Mouse (Mus musculus): ENCODE results near the gene Ndufaf3. TPM values are rescaled to one million over a fixed set of nuclear protein-coding genes. Genes with fewer than 3 reads are reported as not detected.

Gene Ndufaf3
- polyA plus RNA-seq, 1 experiment from 2014 or later = 76.7 TPM

- Histone ChIP-seq H3K9ac (replicated peaks; ENCODE audit: low read length) (no peak overlapping the region), H3K4me2 (ENCODE audit: low read length) (peak overlapping the region; percentile 100), H3K27ac (replicated peaks; ENCODE audit: low read depth, low read length) (no peak overlapping the region), H3K4me3 (replicated peaks; ENCODE audit: low read depth, low read length) (peak overlapping the region; percentile 73), H3K4me1 (ENCODE audit: control insufficient read depth, insufficient read depth, low read length) (peaks cover 30% of the 10 kb centered on the region), H3K36me3 (ENCODE audit: control insufficient read depth, insufficient read depth, low read length) (peaks cover 54% of the 10 kb centered on the region), H3K27me3 (ENCODE audit: control insufficient read depth, insufficient read depth, low read length) (no peaks in the 10 kb centered on the region), H3K9me3 (ENCODE audit: control insufficient read depth, low read length) (no peaks in the 10 kb centered on the region)
- 79% methylated on average over 17 of the region's 17 CpGs for WGBS
- DNase-seq (no peak), ATAC-seq (ENCODE audit: low FRiP score, low TSS enrichment) (no peak)
These were observed 1.3 kb upstream of the Ndufaf3 start for GRCm38 (mm10) chr9:108568511-108568921.

- H3K9me3 ChIP-seq (ENCODE audit: control insufficient read depth, low read length) = no peaks in the 10 kb centered on the region
- peak overlapping the region; percentile 84 for H3K9ac ChIP-seq (replicated peaks; ENCODE audit: low read length)
- ATAC-seq (ENCODE audit: low FRiP score, low TSS enrichment) = no peak
- peak overlapping the region; percentile 100 for H3K4me2 ChIP-seq (ENCODE audit: low read length)
- peak overlapping the region; percentile 73 for H3K4me3 ChIP-seq (replicated peaks; ENCODE audit: low read depth, low read length)
- DNase-seq = no peak
- peak overlapping the region; percentile 96 for H3K27ac ChIP-seq (replicated peaks; ENCODE audit: low read depth, low read length)
- peaks cover 30% of the 10 kb centered on the region for H3K4me1 ChIP-seq (ENCODE audit: control insufficient read depth, insufficient read depth, low read length)
- H3K36me3 ChIP-seq (ENCODE audit: control insufficient read depth, insufficient read depth, low read length) = peaks cover 54% of the 10 kb centered on the region
- 10% methylated on average over 18 of the region's 18 CpGs for WGBS
- H3K27me3 ChIP-seq (ENCODE audit: control insufficient read depth, insufficient read depth, low read length) = no peaks in the 10 kb centered on the region
These were observed 741 bp upstream of the Ndufaf3 start for GRCm38 (mm10) chr9:108567931-108568419.

GRCm38 (mm10) chr9:108565881-108566814, 1.1 kb downstream of the Ndufaf3 start:
- no peak for DNase-seq
- H3K4me1 ChIP-seq (ENCODE audit: control insufficient read depth, insufficient read depth, low read length) = peaks cover 34% of the 10 kb centered on the region
- ATAC-seq (ENCODE audit: low FRiP score, low TSS enrichment) = no peak
- H3K9ac ChIP-seq (replicated peaks; ENCODE audit: low read length) = peak overlapping the region; percentile 84
- peak overlapping the region; percentile 100 for H3K4me2 ChIP-seq (ENCODE audit: low read length)
- H3K27me3 ChIP-seq (ENCODE audit: control insufficient read depth, insufficient read depth, low read length) = no peaks in the 10 kb centered on the region
- H3K9me3 ChIP-seq (ENCODE audit: control insufficient read depth, low read length) = no peaks in the 10 kb centered on the region
- WGBS = 12% methylated on average over 35 of the region's 35 CpGs
- H3K27ac ChIP-seq (replicated peaks; ENCODE audit: low read depth, low read length) = peak overlapping the region; percentile 96
- peak overlapping the region; percentile 73 for H3K4me3 ChIP-seq (replicated peaks; ENCODE audit: low read depth, low read length)
- H3K36me3 ChIP-seq (ENCODE audit: control insufficient read depth, insufficient read depth, low read length) = peaks cover 44% of the 10 kb centered on the region

- Histone ChIP-seq H3K27ac (replicated peaks; ENCODE audit: low read depth, low read length) (no peak overlapping the region), H3K9ac (replicated peaks; ENCODE audit: low read length) (no peak overlapping the region), H3K36me3 (ENCODE audit: control insufficient read depth, insufficient read depth, low read length) (peaks cover 43% of the 10 kb centered on the region), H3K27me3 (ENCODE audit: control insufficient read depth, insufficient read depth, low read length) (no peaks in the 10 kb centered on the region), H3K4me1 (ENCODE audit: control insufficient read depth, insufficient read depth, low read length) (peaks cover 26% of the 10 kb centered on the region), H3K4me3 (replicated peaks; ENCODE audit: low read depth, low read length) (no peak overlapping the region), H3K9me3 (ENCODE audit: control insufficient read depth, low read length) (no peaks in the 10 kb centered on the region), H3K4me2 (ENCODE audit: low read length) (no peak overlapping the region)
- DNase-seq = no peak
- WGBS = 89% methylated on average over 7 of the region's 7 CpGs
- no peak for ATAC-seq (ENCODE audit: low FRiP score, low TSS enrichment)
These were observed 3.1 kb downstream of the Ndufaf3 start for GRCm38 (mm10) chr9:108564131-108564530.

GRCm38 (mm10) chr9:108563671-108564070, 3.6 kb downstream of the Ndufaf3 start:
- H3K4me3 ChIP-seq (replicated peaks; ENCODE audit: low read depth, low read length) = no peak overlapping the region
- DNase-seq = no peak
- peaks cover 25% of the 10 kb centered on the region for H3K4me1 ChIP-seq (ENCODE audit: control insufficient read depth, insufficient read depth, low read length)
- peaks cover 48% of the 10 kb centered on the region for H3K36me3 ChIP-seq (ENCODE audit: control insufficient read depth, insufficient read depth, low read length)
- WGBS = 96% methylated on average over 8 of the region's 8 CpGs
- no peaks in the 10 kb centered on the region for H3K9me3 ChIP-seq (ENCODE audit: control insufficient read depth, low read length)
- H3K9ac ChIP-seq (replicated peaks; ENCODE audit: low read length) = no peak overlapping the region
- no peak overlapping the region for H3K4me2 ChIP-seq (ENCODE audit: low read length)
- no peaks in the 10 kb centered on the region for H3K27me3 ChIP-seq (ENCODE audit: control insufficient read depth, insufficient read depth, low read length)
- no peak for ATAC-seq (ENCODE audit: low FRiP score, low TSS enrichment)
- no peak overlapping the region for H3K27ac ChIP-seq (replicated peaks; ENCODE audit: low read depth, low read length)

- Histone ChIP-seq H3K27ac (replicated peaks; ENCODE audit: low read depth, low read length) (peak within 1 kb of the TSS; percentile 53), H3K9ac (replicated peaks; ENCODE audit: low read length) (peak within 1 kb of the TSS; percentile 59), H3K36me3 (ENCODE audit: control insufficient read depth, insufficient read depth, low read length) (peaks cover 73% of the 10 kb centered on the region), H3K9me3 (ENCODE audit: control insufficient read depth, low read length) (no peaks in the 10 kb centered on the region), H3K27me3 (ENCODE audit: control insufficient read depth, insufficient read depth, low read length) (no peaks in the 10 kb centered on the region), H3K4me3 (replicated peaks; ENCODE audit: low read depth, low read length) (peak within 1 kb of the TSS; percentile 47), H3K4me1 (ENCODE audit: control insufficient read depth, insufficient read depth, low read length) (peaks cover 8% of the 10 kb centered on the region), H3K4me2 (ENCODE audit: low read length) (peak within 1 kb of the TSS; percentile 67)
- WGBS = under 1% methylated on average over 52 of the region's 53 CpGs
- ATAC-seq (ENCODE audit: low FRiP score, low TSS enrichment) (peak; percentile 98), DNase-seq (peak; percentile 99)
These were observed 6.9 kb downstream of the Ndufaf3 start, which contains the start of gene Impdh2 for GRCm38 (mm10) chr9:108560227-108560841. Gene Impdh2, plus strand, starts transcription at chr9:108560286.

GRCm38 (mm10) chr9:108559169-108559568, 8.1 kb downstream of the Ndufaf3 start:
- H3K36me3 ChIP-seq (ENCODE audit: control insufficient read depth, insufficient read depth, low read length) = peaks cover 73% of the 10 kb centered on the region
- H3K4me3 ChIP-seq (replicated peaks; ENCODE audit: low read depth, low read length) = no peak overlapping the region
- DNase-seq (no peak), ATAC-seq (ENCODE audit: low FRiP score, low TSS enrichment) (no peak)
- H3K27me3 ChIP-seq (ENCODE audit: control insufficient read depth, insufficient read depth, low read length) = no peaks in the 10 kb centered on the region
- no peaks in the 10 kb centered on the region for H3K9me3 ChIP-seq (ENCODE audit: control insufficient read depth, low read length)
- H3K4me1 ChIP-seq (ENCODE audit: control insufficient read depth, insufficient read depth, low read length) = peaks cover 8% of the 10 kb centered on the region
- H3K27ac ChIP-seq (replicated peaks; ENCODE audit: low read depth, low read length) = no peak overlapping the region
- no peak overlapping the region for H3K9ac ChIP-seq (replicated peaks; ENCODE audit: low read length)
- H3K4me2 ChIP-seq (ENCODE audit: low read length) = no peak overlapping the region
- WGBS = 91% methylated on average over 4 of the region's 4 CpGs

GRCm38 (mm10) chr9:108546875-108547274, 20.4 kb downstream of the Ndufaf3 start:
- ATAC-seq (ENCODE audit: low FRiP score, low TSS enrichment) (no peak), DNase-seq (no peak)
- Histone ChIP-seq H3K4me2 (ENCODE audit: low read length) (no peak overlapping the region), H3K9ac (replicated peaks; ENCODE audit: low read length) (no peak overlapping the region), H3K36me3 (ENCODE audit: control insufficient read depth, insufficient read depth, low read length) (peaks cover 90% of the 10 kb centered on the region), H3K4me1 (ENCODE audit: control insufficient read depth, insufficient read depth, low read length) (no peaks in the 10 kb centered on the region), H3K27ac (replicated peaks; ENCODE audit: low read depth, low read length) (no peak overlapping the region), H3K4me3 (replicated peaks; ENCODE audit: low read depth, low read length) (no peak overlapping the region), H3K9me3 (ENCODE audit: control insufficient read depth, low read length) (no peaks in the 10 kb centered on the region), H3K27me3 (ENCODE audit: control insufficient read depth, insufficient read depth, low read length) (no peaks in the 10 kb centered on the region)
- 97% methylated on average over 1 of the region's 1 CpGs for WGBS
